Comparison of ENCODE assay signal across 29 mouse cellular contexts in the genomic region with DNA sequence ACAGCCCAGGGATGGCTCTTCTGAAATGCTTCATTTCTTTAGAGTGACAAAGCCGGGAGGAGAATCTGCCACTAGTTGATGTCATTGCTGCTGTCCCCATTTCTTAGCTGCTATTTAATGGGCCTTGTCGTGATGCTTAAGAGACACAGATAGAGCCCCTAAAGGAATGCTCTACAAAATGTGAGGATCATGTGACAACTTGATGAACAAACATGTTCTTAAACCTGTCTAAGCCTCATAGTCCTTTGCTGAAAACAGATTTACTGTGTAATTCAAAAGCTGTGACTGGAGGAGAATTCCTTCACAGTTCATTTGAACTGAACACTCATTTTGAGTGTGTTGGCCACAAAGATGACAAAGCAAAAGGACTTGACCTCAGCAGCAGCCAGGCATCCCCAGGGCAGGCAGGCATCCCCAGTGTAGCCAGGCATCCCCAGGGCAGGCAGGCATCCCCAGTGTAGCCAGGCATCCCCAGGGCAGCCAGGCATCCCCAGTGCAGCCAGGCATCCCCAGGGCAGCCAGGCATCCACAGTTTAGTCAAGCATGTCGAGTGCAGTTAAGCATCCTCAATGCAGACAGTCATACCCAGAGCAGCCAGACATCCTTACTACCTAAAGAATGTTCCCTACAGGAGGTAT. TPM values are rescaled to one million over a fixed set of nuclear protein-coding genes. Genes with fewer than 3 reads are reported as not detected.
A peak's percentile ranks its signal among the peaks of the same experiment; 100 is the strongest.
DNase-seq lines count a peak whose midpoint lies in the region; ATAC-seq lines count a peak whose summit lies in the region.
"Had no signal": no experiment of that assay in that cellular context is flagged by ENCODE, and none has a peak within 500 bp of the region (broad histone marks: within the 10 kb centered on the region; RNA-seq: fewer than 3 reads in every experiment).

No protein-coding gene starts in this region.

- peak; percentile 94 for ATAC-seq in kidney, embryonic 15.5 days (replicated peaks; ENCODE audit: low FRiP score)
- 0 out of 2 replicates have a peak, but pooled peaks have one; percentile 35 for ATAC-seq in neural tube, embryonic 11.5 days (ENCODE audit: insufficient read depth, low FRiP score, low TSS enrichment)
- ATAC-seq: midbrain, embryonic 15.5 days had no signal

- peaks cover 22% of the 10 kb centered on the region for H3K4me1 ChIP-seq in kidney, embryonic 15.5 days
- H3K4me1 ChIP-seq in neural tube, embryonic 11.5 days (ENCODE audit: control insufficient read depth, insufficient read depth, low read length), result no peaks in the 10 kb centered on the region
- H3K4me1 ChIP-seq: forebrain, embryonic 12.5 days; heart, embryonic 10.5 days; limb, embryonic 12.5 days; liver, embryonic 15.5 days; midbrain, embryonic 15.5 days had no signal

- no peak overlapping the region for H3K4me2 ChIP-seq in kidney, embryonic 15.5 days
- H3K4me2 ChIP-seq in neural tube, embryonic 11.5 days (ENCODE audit: low read depth), result no peak overlapping the region
- H3K4me2 ChIP-seq: embryonic facial prominence, embryonic 15.5 days; forebrain, embryonic 12.5 days; heart, embryonic 15.5 days; limb, embryonic 12.5 days; liver, embryonic 15.5 days; lung, embryonic 14.5 days; midbrain, embryonic 15.5 days; neural tube, embryonic 13.5 days had no signal

- H3K9ac ChIP-seq in kidney, embryonic 15.5 days, result no peak overlapping the region
- H3K9ac ChIP-seq in neural tube, embryonic 11.5 days (ENCODE audit: low read length), result no peak overlapping the region
- H3K9ac ChIP-seq: embryonic facial prominence, embryonic 15.5 days; forebrain, embryonic 12.5 days; heart, embryonic 15.5 days; limb, embryonic 12.5 days; liver, embryonic 15.5 days; lung, embryonic 14.5 days; midbrain, embryonic 15.5 days; neural tube, embryonic 13.5 days had no signal

- peak; percentile 55 for DNase-seq in heart, adult 11 months
- DNase-seq in heart, postnatal 25 days (ENCODE audit: low spot score), result no peak
- DNase-seq in kidney, adult 11 months, result no peak
- peak; percentile 14 for DNase-seq in neural tube, embryonic 11.5 days (ENCODE audit: low spot score)
- no peak for DNase-seq in neural tube, embryonic 10.5 days (ENCODE audit: extremely low spot score, low spot score)
- DNase-seq in layer of hippocampus, adult 9-10 months (ENCODE audit: low spot score), result no peak
- DNase-seq: adrenal gland, postnatal 10 days; cerebellum, adult 8-10 months; cerebellum, postnatal 25 days; gastrocnemius, postnatal 10 days; heart, postnatal 36 days; kidney, postnatal 25 days; lung, embryonic 14.5 days; lung, postnatal 14 days; right cerebral cortex, adult 18-20 months; spleen, adult 18-20 months; thymus, postnatal 14 days had no signal

- 37% methylated on average over 3 of the region's 3 CpGs for WGBS in kidney, embryonic 15.5 days
- WGBS in neural tube, embryonic 11.5 days, result 46% methylated on average over 3 of the region's 3 CpGs

- H3K9me3 ChIP-seq in kidney, embryonic 15.5 days (replicated peaks), result no peaks in the 10 kb centered on the region
- no peaks in the 10 kb centered on the region for H3K9me3 ChIP-seq in neural tube, embryonic 11.5 days (ENCODE audit: control insufficient read depth, low read length)
- H3K9me3 ChIP-seq: embryonic facial prominence, embryonic 10.5 days; embryonic facial prominence, embryonic 15.5 days; forebrain, embryonic 12.5 days; heart, embryonic 10.5 days; heart, embryonic 15.5 days; limb, embryonic 12.5 days; liver, embryonic 15.5 days; midbrain, embryonic 15.5 days; neural tube, embryonic 13.5 days had no signal

- no peak overlapping the region for H3K4me3 ChIP-seq in kidney, embryonic 15.5 days (replicated peaks)
- no peak overlapping the region for H3K4me3 ChIP-seq in neural tube, embryonic 11.5 days (ENCODE audit: low read depth, low read length)
- H3K4me3 ChIP-seq: embryonic facial prominence, embryonic 10.5 days; embryonic facial prominence, embryonic 15.5 days; forebrain, embryonic 12.5 days; heart, embryonic 10.5 days; heart, embryonic 15.5 days; limb, embryonic 12.5 days; liver, embryonic 15.5 days; midbrain, embryonic 15.5 days; neural tube, embryonic 13.5 days had no signal

- no peaks in the 10 kb centered on the region for H3K36me3 ChIP-seq in kidney, embryonic 15.5 days
- no peaks in the 10 kb centered on the region for H3K36me3 ChIP-seq in neural tube, embryonic 11.5 days (ENCODE audit: control insufficient read depth, insufficient read depth, low read length)
- H3K36me3 ChIP-seq: embryonic facial prominence, embryonic 10.5 days; embryonic facial prominence, embryonic 15.5 days; forebrain, embryonic 12.5 days; heart, embryonic 10.5 days; heart, embryonic 15.5 days; limb, embryonic 12.5 days; liver, embryonic 15.5 days; midbrain, embryonic 15.5 days; neural tube, embryonic 13.5 days had no signal

- no peak overlapping the region for H3K27ac ChIP-seq in kidney, embryonic 15.5 days
- H3K27ac ChIP-seq in neural tube, embryonic 11.5 days (ENCODE audit: low read depth, low read length), result no peak overlapping the region
- H3K27ac ChIP-seq: embryonic facial prominence, embryonic 10.5 days; embryonic facial prominence, embryonic 15.5 days; forebrain, embryonic 12.5 days; heart, embryonic 10.5 days; heart, embryonic 15.5 days; limb, embryonic 12.5 days; liver, embryonic 15.5 days; midbrain, embryonic 15.5 days; neural tube, embryonic 13.5 days had no signal

- intact Hi-C loops in heart, postnatal 25 days (cut with DNase I), result loop anchor here (5.0 kb wide), 1 partner anchor 42 kb away; no protein-coding TSS in a partner anchor

- H3K27me3 ChIP-seq in kidney, embryonic 15.5 days, result no peaks in the 10 kb centered on the region
- no peaks in the 10 kb centered on the region for H3K27me3 ChIP-seq in neural tube, embryonic 11.5 days (ENCODE audit: control insufficient read depth, insufficient read depth, low read length)
- H3K27me3 ChIP-seq: CH12.LX; embryonic facial prominence, embryonic 15.5 days; forebrain, embryonic 12.5 days; heart, embryonic 15.5 days; limb, embryonic 12.5 days; liver, embryonic 15.5 days; midbrain, embryonic 15.5 days; neural tube, embryonic 13.5 days had no signal

RNA-seq across cellular contexts. Expression of a gene that starts 9.1 kb away (rescaled TPM):
- 10 to 100 TPM; 10.8 to 11.7 TPM for total RNA-seq in heart, postnatal 25 days (2021)
- polyA plus RNA-seq in kidney, embryonic 15.5 days (2015; fragmentation: Nextera tagmentation; extraction: Ambion mirVana), result 12.3 and 12.6 TPM in 2 replicates
- 0.95 and 1.6 TPM in 2 replicates for polyA plus RNA-seq in neural tube, embryonic 11.5 days (2014; fragmentation: Nextera tagmentation; extraction: Ambion mirVana)
- total RNA-seq: CH12.LX; granulocyte monocyte progenitor cell, adult 5-6 weeks had no signal

Comparison
In these comparisons a context has a peak if more than half of its experiments do, and no peak if none do; other contexts are left out.
1. DNase-seq: peak in heart, adult 11 months (single experiment) and neural tube, embryonic 11.5 days (single experiment); none in heart, postnatal 25 days (single experiment), kidney, adult 11 months (single experiment), neural tube, embryonic 10.5 days (single experiment) and layer of hippocampus, adult 9-10 months (single experiment).